10 mouse cellular contexts compared by ENCODE assay signal in the genomic region with DNA sequence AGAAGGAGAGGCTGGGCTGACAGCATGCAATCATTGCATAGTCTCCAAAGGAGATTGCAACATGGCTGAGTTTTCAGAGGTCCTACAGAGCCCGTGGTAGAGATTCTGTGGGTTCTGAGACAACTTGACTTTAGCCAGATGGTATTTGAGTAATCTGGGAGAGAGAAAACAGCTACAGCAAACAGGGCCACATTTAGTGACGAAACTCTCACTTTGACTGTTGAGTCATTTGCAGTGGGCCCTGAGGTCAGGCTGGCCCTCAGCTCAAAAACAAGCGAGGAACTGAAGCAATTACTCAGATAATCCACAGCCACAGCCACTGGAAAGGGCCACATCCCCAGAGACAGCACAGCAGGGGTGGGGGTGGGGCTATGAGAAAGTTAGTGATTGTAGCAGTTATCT.
DNase-seq lines count a peak whose midpoint lies in the region; ATAC-seq lines count a peak whose summit lies in the region.
"Had no signal": no experiment of that assay in that cellular context is flagged by ENCODE, and none has a peak within 500 bp of the region (broad histone marks: within the 10 kb centered on the region; RNA-seq: fewer than 3 reads in every experiment).

No protein-coding gene starts in this region.

- peaks cover 18% of the 10 kb centered on the region for H3K4me1 ChIP-seq in kidney, embryonic 16.5 days (ENCODE audit: insufficient read depth, low read length)

- H3K27ac ChIP-seq in kidney, embryonic 16.5 days (ENCODE audit: low read length): peak overlapping the region; percentile 21; the same call in 1 of the 2 replicates
- H3K27ac ChIP-seq: kidney, postnatal 0 days had no signal

- H3K4me2 ChIP-seq in kidney, embryonic 16.5 days (replicated peaks; ENCODE audit: low read depth, low read length): no peak overlapping the region

- 39% methylated on average over 3 of the region's 3 CpGs for WGBS in kidney, embryonic 16.5 days

- no peak overlapping the region for H3K9ac ChIP-seq in kidney, embryonic 16.5 days (replicated peaks; ENCODE audit: low read length)

- intact Hi-C loops in heart, postnatal 25 days (cut with DNase I): loop anchor here (2.0 kb wide), 1 partner anchor 19 kb away; no protein-coding TSS in a partner anchor
- intact Hi-C loops in left cerebral cortex, postnatal 25 days (cut with DNase I): loop anchor here (5.0 kb wide), 1 partner anchor 105 kb away; no protein-coding TSS in a partner anchor

- H3K36me3 ChIP-seq in kidney, embryonic 16.5 days (ENCODE audit: insufficient read depth, low read length): no peaks in the 10 kb centered on the region

- DNase-seq in kidney, postnatal 4 days: no peak
- DNase-seq in c-Kit-positive CD71-negative TER-119-negative erythroid progenitor cells, embryonic 14.5 days (ENCODE audit: low read depth): peak; percentile 51
- DNase-seq in heart, postnatal 25 days (ENCODE audit: low spot score): peak; percentile 55
- no peak for DNase-seq in neural tube, embryonic 10.5 days (ENCODE audit: extremely low spot score, low spot score)
- no peak for DNase-seq in left cerebral cortex, postnatal 25 days (ENCODE audit: low spot score in 2 of 2)
- DNase-seq in left cerebral cortex, adult 18-20 months (ENCODE audit: low spot score in 2 of 2): no peak
- DNase-seq: thymus, postnatal 25 days had no signal

- no peaks in the 10 kb centered on the region for H3K9me3 ChIP-seq in kidney, embryonic 16.5 days (ENCODE audit: low read length)

- no peak overlapping the region for H3K4me3 ChIP-seq in kidney, embryonic 16.5 days (ENCODE audit: low read length)

- no peaks in the 10 kb centered on the region for H3K27me3 ChIP-seq in kidney, embryonic 16.5 days (ENCODE audit: insufficient read depth, low read length)

- ATAC-seq in kidney, embryonic 16.5 days (ENCODE audit: low FRiP score, low TSS enrichment): no peak
- ATAC-seq in monocyte, adult 5-6 weeks (replicated peaks; ENCODE audit: insufficient number of reproducible peaks, low FRiP score, low TSS enrichment, poor library complexity, severe bottlenecking): peak; percentile 65

Comparison
In these comparisons a context has a peak if more than half of its experiments do, and no peak if none do; other contexts are left out.
1. DNase-seq: peak in c-Kit-positive CD71-negative TER-119-negative erythroid progenitor cells, embryonic 14.5 days (single experiment) and heart, postnatal 25 days (single experiment); none in kidney, postnatal 4 days (0 of 2), neural tube, embryonic 10.5 days (single experiment), left cerebral cortex, postnatal 25 days (0 of 2) and left cerebral cortex, adult 18-20 months (0 of 2).